Mouse (Mus musculus) heart, adult 9 months (tissue): ENCODE data around the gene Acvr1.
A peak's percentile ranks its signal among the peaks of the same experiment; 100 is the strongest.

Source experiments
- DNase-seq, 2 experiments: peaks; one replicate each; pipeline ENCODE4 v3.0.0; 2022; ENCODE audit warnings: low spot score in 2 of 2

Gene Acvr1

GRCm38 (mm10) chr2:58479536-58479935 lies 87.4 kb downstream of the Acvr1 start:
- no peak for DNase-seq

GRCm38 (mm10) chr2:58478144-58478543 lies 88.8 kb downstream of the Acvr1 start:
- no peak for DNase-seq

- DNase-seq, result peak; percentile 59 to 82
Measured at GRCm38 (mm10) chr2:58476956-58477715, 89.8 kb downstream of the Acvr1 start.

GRCm38 (mm10) chr2:58475578-58475977 lies 91.4 kb downstream of the Acvr1 start:
- no peak for DNase-seq

- no peak for DNase-seq
Measured at GRCm38 (mm10) chr2:58470290-58470689, 96.7 kb downstream of the Acvr1 start.

GRCm38 (mm10) chr2:58469816-58470215 lies 97.1 kb downstream of the Acvr1 start, which contains the start of gene Gm17409:
Gm17409 (plus strand) TSS chr2:58470116.
- DNase-seq, result no peak

GRCm38 (mm10) chr2:58458820-58459371 lies 108.1 kb downstream of the Acvr1 start:
- no peak for DNase-seq

GRCm38 (mm10) chr2:58457488-58457865 lies 109.5 kb downstream of the Acvr1 start:
- no peak for DNase-seq

GRCm38 (mm10) chr2:58456843-58457487 lies 110.0 kb downstream of the Acvr1 start:
- DNase-seq, result no peak

GRCm38 (mm10) chr2:58454095-58454865 lies 112.7 kb downstream of the Acvr1 start:
- no peak for DNase-seq

- DNase-seq, result no peak
Measured at GRCm38 (mm10) chr2:58447001-58447400, 120.0 kb downstream of the Acvr1 start.

GRCm38 (mm10) chr2:58443163-58443562 lies 123.8 kb downstream of the Acvr1 start:
- DNase-seq, result no peak

- DNase-seq, result no peak
Measured at GRCm38 (mm10) chr2:58436911-58437310, 130.0 kb downstream of the Acvr1 start.

- no peak for DNase-seq
Measured at GRCm38 (mm10) chr2:58435507-58435906, 131.4 kb downstream of the Acvr1 start.

GRCm38 (mm10) chr2:58434438-58434837 lies 132.5 kb downstream of the Acvr1 start:
- DNase-seq, result no peak

- no peak for DNase-seq
Measured at GRCm38 (mm10) chr2:58433317-58433716, 133.6 kb downstream of the Acvr1 start.

GRCm38 (mm10) chr2:58432211-58432610 lies 134.7 kb downstream of the Acvr1 start:
- no peak for DNase-seq

GRCm38 (mm10) chr2:58425436-58426004 lies 141.4 kb downstream of the Acvr1 start:
- no peak for DNase-seq

- no peak for DNase-seq
Measured at GRCm38 (mm10) chr2:58423319-58423718, 143.6 kb downstream of the Acvr1 start.

GRCm38 (mm10) chr2:58419571-58419970 lies 147.4 kb downstream of the Acvr1 start:
- no peak for DNase-seq

GRCm38 (mm10) chr2:58418109-58418508 lies 148.8 kb downstream of the Acvr1 start:
- no peak for DNase-seq

GRCm38 (mm10) chr2:58417684-58418083 lies 149.3 kb downstream of the Acvr1 start:
- DNase-seq, result no peak
